Mouse (Mus musculus): ENCODE data around the gene Parp3.

DNA sequence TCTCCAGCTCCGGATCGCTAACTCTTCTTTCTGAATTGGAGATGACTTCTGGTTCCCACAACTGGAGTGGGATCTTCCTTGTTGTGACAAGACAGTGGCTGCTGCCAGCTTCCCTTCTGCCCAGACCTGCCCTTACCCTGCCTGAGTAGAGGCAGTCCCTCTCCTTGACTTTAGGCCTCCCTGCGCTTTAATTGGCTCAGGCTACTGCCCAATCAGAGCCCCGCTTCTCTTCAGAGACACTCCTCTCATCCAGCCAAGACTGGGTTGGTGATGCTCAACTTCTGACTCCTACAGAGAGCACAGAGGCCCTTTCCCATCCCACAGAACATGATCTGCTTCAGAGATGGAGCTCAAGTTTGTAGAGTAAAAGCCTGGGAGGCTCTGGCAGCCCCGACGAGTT lies 27.5 kb upstream of the Parp3 start:
- no peak for TF ChIP-seq CTCF (IDR thresholded peaks at IDR 0.05; ENCODE audit: low read depth)
- TF ChIP-seq EP300 (IDR thresholded peaks at IDR 0.05; ENCODE audit: low read depth): no peak
